Mouse (Mus musculus): ENCODE measurements around the gene Mapt.

GRCm38 (mm10) chr11:104327946-104328345 is 96.8 kb downstream of the Mapt start:
- TF ChIP-seq POLR2A (IDR thresholded peaks at IDR 0.05; ENCODE audit: borderline replicate concordance, extremely low read depth, low read depth, low read length): no peak
- no peak for TF ChIP-seq CTCF (IDR thresholded peaks at IDR 0.05; ENCODE audit: insufficient read depth, low read length)
